Mouse (Mus musculus) forebrain, embryonic 16.5 days (tissue): ENCODE measurements around the gene Foxn3. TPM values are rescaled to one million over a fixed set of nuclear protein-coding genes. Genes with fewer than 3 reads are reported as not detected.

Experiments
- ATAC-seq: fragments of 200-750 bp; cut with Nextera tagmentation; 2 replicates; pipeline ENCODE4 v1.8.0; 2017; ENCODE audit warnings: mild to moderate bottlenecking, moderate library complexity
- H3K27ac ChIP-seq: fragments of 300-500 bp; sonication (generic); 2 replicates; pipeline ENCODE4 v1.5.1; 2014; ENCODE audit warnings: low read length, control low read depth
- H3K27me3 ChIP-seq: fragments of 300-500 bp; sonication (generic); replicated peaks from 2 replicates; pipeline ENCODE4 v1.6.1; 2014; ENCODE audit warnings: low read length; ENCODE audit not compliant: control insufficient read depth, insufficient read depth
- H3K36me3 ChIP-seq: fragments of 300-500 bp; sonication (generic); 2 replicates; pipeline ENCODE4 v1.6.1; 2014; ENCODE audit not compliant: control insufficient read depth, insufficient read depth
- H3K4me1 ChIP-seq: fragments of 300-500 bp; sonication (generic); replicated peaks from 2 replicates; pipeline ENCODE4 v1.6.1; 2014; ENCODE audit warnings: low read length; ENCODE audit not compliant: control insufficient read depth, insufficient read depth
- H3K4me2 ChIP-seq: fragments of 300-500 bp; sonication (generic); 2 replicates; pipeline ENCODE4 v1.6.1; 2014; ENCODE audit warnings: mild to moderate bottlenecking, low read length, control low read depth
- H3K4me3 ChIP-seq: fragments of 300-500 bp; sonication (generic); replicated peaks from 2 replicates; pipeline ENCODE4 v1.5.1; 2014; ENCODE audit warnings: mild to moderate bottlenecking, low read length, control low read depth
- H3K9ac ChIP-seq: fragments of 300-500 bp; sonication (generic); replicated peaks from 2 replicates; pipeline ENCODE4 v1.6.1; 2014; ENCODE audit warnings: low read depth, low read length, control low read depth
- H3K9me3 ChIP-seq: fragments of 300-500 bp; sonication (generic); 2 replicates; pipeline ENCODE4 v1.6.1; 2016; ENCODE audit warnings: low read length; ENCODE audit not compliant: control insufficient read depth
- WGBS: fragments of 180-500 bp; shearing (Covaris S2); extraction: QIAGEN DNeasy Blood & Tissue Kit; methylation state at CpG from one replicate; pipeline ENCODE4 v1.1.7; 2014; 5-methylcytosine and 5-hydroxymethylcytosine counted together
- polyA plus RNA-seq: library from polyadenylated mRNA; unstranded; fragments of >200 nt; fragmentation: Nextera tagmentation; extraction: Ambion mirVana; gene quantifications from 2 replicates; pipeline ENCODE4 v1.2.1, GENCODE M21; 2015

Gene Foxn3
- polyA plus RNA-seq, 1 experiment from 2014 or later = 78.0 TPM

DNA sequence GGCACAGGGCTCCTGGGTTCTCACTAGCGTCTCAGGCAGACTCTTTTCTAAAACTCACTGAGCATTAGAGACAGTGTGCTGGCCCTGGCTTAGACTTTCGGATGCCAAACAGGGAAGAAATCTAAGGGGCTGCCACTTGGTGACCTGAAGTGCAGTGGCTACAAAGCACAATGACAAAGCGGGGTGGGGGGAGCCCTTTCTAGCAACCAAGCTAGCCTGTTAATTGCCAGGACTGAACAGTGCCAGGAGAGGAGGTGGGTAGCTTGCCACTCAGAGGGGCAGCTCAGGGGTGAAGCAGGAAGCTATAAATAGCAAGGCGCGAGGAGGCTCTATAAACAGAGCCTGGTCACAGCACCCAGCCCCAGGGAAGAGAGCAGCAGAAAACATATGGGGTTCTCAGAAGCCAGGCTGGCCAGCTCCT is 347.0 kb downstream of the Foxn3 start:
- Histone ChIP-seq H3K4me1 (peaks cover 52% of the 10 kb centered on the region), H3K9ac (peak overlapping the region; percentile 18; the same call in 1 of the 2 replicates), H3K9me3 (no peaks in the 10 kb centered on the region), H3K4me2 (no peak overlapping the region), H3K27me3 (no peaks in the 10 kb centered on the region), H3K27ac (peak overlapping the region; percentile 60; the same call in 1 of the 2 replicates), H3K4me3 (no peak overlapping the region), H3K36me3 (no peaks in the 10 kb centered on the region)
- peak; percentile 63 for ATAC-seq
- WGBS = 16% methylated on average over 5 of the region's 5 CpGs

DNA sequence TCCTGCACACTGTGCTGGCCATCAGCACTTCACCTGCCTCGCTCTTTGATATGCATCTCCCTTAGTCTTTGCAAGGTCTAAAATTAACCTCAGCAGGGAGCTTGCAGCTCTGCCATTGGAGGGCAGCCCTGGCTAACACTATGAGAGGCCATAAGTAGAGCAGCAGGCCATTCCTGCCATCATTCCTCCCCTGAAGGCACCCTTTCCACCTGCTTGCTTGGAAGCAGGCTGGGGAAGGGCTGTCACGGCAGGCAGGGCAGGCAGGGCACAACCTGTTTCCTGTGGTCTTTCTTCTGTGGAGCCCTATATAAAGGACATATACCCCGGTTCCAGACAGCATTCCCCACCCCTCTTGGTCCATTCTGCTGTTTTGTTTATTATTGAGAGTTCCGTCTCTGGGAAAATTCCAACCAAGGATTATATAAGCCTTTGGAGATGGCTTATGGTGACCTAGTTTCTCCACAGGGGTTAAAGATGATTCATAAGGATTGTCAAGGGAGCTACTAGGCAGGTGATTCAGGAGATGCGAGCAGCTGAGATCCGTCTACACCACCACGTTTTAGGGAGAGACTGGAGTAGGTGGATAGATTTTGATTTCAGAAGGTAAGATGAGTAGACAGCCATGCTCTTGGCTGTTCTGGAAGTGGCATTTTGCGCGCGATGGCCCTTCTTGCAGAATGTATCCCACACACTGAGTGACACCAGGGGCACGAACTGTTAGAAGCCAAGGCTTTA is 347.7 kb downstream of the Foxn3 start:
- Histone ChIP-seq H3K27ac (peak overlapping the region; percentile 30; the same call in 1 of the 2 replicates), H3K36me3 (no peaks in the 10 kb centered on the region)
- 53% methylated on average over 11 of the region's 11 CpGs for WGBS

DNA sequence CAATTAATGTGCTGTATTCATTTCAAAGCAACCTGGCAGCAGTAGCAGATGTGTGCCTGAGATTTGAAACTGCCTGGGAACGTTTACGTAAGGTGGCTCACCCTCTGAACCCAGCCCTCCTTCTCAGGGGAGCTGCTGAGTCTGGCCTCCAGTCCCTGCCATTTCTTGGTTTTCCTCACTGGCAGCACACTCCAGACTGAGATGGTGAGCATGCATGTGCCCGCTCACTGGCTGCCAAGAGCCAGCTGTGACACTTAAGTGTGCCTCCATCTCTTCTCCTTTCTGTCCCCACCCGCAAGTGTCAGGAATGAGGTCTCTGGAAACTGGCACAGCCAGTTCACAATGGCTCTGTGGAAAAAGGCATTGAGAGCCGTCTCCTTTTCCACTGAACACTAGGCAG is 349.3 kb downstream of the Foxn3 start:
- Histone ChIP-seq H3K9me3 (no peaks in the 10 kb centered on the region), H3K27ac (no peak overlapping the region), H3K4me3 (no peak overlapping the region), H3K4me1 (peaks cover 32% of the 10 kb centered on the region), H3K36me3 (no peaks in the 10 kb centered on the region), H3K9ac (no peak overlapping the region), H3K4me2 (no peak overlapping the region), H3K27me3 (no peaks in the 10 kb centered on the region)
- no peak for ATAC-seq
- 32% methylated on average over 5 of the region's 5 CpGs for WGBS

More for the DNA sequence above, 347.7 kb downstream of the Foxn3 start:
- no peak overlapping the region for H3K4me2 ChIP-seq
- H3K27me3 ChIP-seq = no peaks in the 10 kb centered on the region
- ATAC-seq = peak; percentile 8; the same call in 1 of the 2 replicates
- no peaks in the 10 kb centered on the region for H3K9me3 ChIP-seq
- H3K9ac ChIP-seq = 0 out of 2 replicates have a peak overlapping the region, but pooled peaks have one; percentile 18
- H3K4me1 ChIP-seq = peaks cover 46% of the 10 kb centered on the region
- no peak overlapping the region for H3K4me3 ChIP-seq

DNA sequence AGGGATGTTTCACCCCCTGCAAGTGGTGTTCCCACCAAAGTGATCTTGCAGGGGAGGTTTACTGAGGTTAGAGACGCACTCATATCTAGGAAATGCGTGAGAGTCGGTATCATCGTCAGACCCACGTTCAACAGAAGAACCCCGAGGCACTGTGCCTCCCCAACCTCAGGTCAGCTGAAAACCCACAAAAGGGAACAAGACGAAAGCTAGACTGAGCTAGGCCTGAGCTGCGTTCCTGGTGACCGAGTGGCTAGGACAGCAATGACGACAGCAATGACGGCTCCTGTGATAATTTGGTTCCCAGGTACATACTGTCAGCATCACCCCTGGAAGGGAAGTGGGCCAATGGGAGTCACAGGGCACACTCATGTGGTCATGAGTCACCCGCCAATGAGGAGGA is 350.2 kb downstream of the Foxn3 start:
- 94% methylated on average over 12 of the region's 12 CpGs for WGBS
- Histone ChIP-seq H3K27ac (no peak overlapping the region), H3K9ac (no peak overlapping the region), H3K9me3 (no peaks in the 10 kb centered on the region), H3K4me1 (peaks cover 32% of the 10 kb centered on the region), H3K4me3 (no peak overlapping the region), H3K27me3 (no peaks in the 10 kb centered on the region), H3K36me3 (no peaks in the 10 kb centered on the region), H3K4me2 (no peak overlapping the region)
- no peak for ATAC-seq

DNA sequence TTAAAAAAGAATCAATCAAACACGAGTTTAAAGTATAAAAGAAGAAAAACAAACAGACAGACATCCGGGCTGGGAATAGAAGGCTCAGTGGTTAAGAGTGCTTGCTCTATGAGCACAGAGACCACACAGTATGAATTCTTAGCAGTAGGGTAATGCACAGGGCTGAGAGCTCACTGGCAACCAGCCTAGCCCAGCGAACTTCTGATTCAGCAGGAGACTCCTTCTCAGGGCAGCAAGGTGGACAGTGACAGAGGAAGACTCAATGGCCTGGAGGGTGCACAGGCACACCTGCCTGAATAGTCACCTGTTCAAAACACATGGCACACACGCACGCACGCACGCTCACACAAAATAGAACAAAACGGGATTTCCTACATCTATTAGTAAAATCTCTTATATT is 353.6 kb downstream of the Foxn3 start:
- no peaks in the 10 kb centered on the region for H3K27me3 ChIP-seq
- H3K9me3 ChIP-seq = no peaks in the 10 kb centered on the region
- 82% methylated on average over 8 of the region's 8 CpGs for WGBS
- no peaks in the 10 kb centered on the region for H3K36me3 ChIP-seq
- H3K9ac ChIP-seq = no peak overlapping the region
- H3K4me3 ChIP-seq = no peak overlapping the region
- H3K27ac ChIP-seq = no peak overlapping the region
- peaks cover 3% of the 10 kb centered on the region; the same call in 1 of the 2 replicates for H3K4me1 ChIP-seq
- no peak for ATAC-seq
- no peak overlapping the region for H3K4me2 ChIP-seq

DNA sequence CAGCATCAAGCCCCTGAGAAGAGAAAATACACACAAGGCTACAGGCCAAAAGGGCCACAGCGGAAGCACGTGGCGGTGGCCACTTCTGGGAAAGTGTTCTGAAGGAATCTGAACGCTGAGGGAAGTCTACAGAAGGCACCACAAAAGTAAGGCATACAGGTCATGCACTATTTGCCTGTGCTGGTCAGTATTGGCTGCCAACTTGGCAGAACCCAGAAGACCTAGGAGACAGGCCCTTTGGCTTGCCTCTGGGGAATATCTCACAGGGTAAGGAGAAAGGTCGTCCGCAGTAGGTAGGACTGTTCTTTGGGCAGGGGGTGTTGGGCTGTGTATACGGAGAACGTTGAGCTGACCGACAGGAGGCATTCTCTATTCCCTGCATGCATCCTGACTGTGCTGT is 355.1 kb downstream of the Foxn3 start:
- Histone ChIP-seq H3K9ac (no peak overlapping the region), H3K36me3 (no peaks in the 10 kb centered on the region), H3K9me3 (no peaks in the 10 kb centered on the region), H3K4me3 (no peak overlapping the region), H3K4me2 (no peak overlapping the region), H3K4me1 (no peaks in the 10 kb centered on the region), H3K27me3 (no peaks in the 10 kb centered on the region), H3K27ac (no peak overlapping the region)
- 89% methylated on average over 9 of the region's 9 CpGs for WGBS
- ATAC-seq = no peak

DNA sequence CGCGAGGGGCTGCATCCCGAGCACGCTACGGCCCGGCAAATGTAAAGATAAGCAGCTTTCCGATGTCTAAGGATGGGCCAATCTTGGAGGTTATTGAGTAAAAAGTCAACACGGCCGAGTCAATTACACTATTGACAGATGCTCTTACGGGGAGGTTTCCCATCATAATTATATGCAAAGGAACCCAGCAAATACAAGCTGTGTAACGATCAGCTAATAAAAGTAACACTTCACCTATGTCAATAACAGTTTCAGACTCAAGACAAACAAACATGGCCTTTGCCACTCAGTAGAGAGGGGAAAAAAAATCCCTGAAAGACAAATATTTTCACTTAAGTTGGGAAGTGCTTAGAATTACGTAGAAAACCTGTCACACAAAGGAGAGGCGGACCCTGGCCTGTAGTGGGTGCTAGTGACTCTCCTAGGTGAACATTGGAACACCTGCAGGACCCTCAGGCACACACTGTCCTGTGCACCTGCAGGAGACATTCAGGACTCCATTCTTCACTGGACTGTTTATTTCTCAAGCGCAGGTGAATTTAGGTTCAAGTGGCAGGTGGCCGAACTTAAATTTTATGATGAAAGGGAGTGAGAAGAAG is 356.3 kb downstream of the Foxn3 start:
- Histone ChIP-seq H3K4me2 (no peak overlapping the region), H3K27ac (no peak overlapping the region), H3K36me3 (no peaks in the 10 kb centered on the region), H3K4me1 (no peaks in the 10 kb centered on the region), H3K4me3 (no peak overlapping the region), H3K9ac (no peak overlapping the region), H3K9me3 (no peaks in the 10 kb centered on the region), H3K27me3 (no peaks in the 10 kb centered on the region)
- no peak for ATAC-seq
- 92% methylated on average over 15 of the region's 15 CpGs for WGBS

DNA sequence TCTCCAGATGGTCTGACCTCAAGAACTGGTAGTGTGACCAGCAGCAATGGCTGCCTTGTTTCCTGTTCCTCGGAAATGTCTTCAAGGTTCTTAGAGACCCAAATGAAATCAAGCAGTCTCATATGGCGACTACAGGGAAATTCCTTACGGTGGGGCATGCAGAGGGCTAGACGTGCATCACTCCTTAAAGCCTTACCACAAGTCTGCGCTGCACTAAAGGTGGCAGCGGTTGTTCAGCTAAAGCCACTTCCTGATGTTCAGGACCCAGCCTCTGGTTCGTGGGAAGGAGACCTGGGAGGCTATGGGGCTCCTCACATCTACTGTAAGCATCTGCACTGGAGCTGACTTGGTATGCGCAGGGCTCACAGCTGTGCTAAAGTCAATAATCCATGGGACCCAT is 357.6 kb downstream of the Foxn3 start:
- WGBS = 93% methylated on average over 8 of the region's 8 CpGs
- Histone ChIP-seq H3K27ac (no peak overlapping the region), H3K9ac (no peak overlapping the region), H3K9me3 (no peaks in the 10 kb centered on the region), H3K4me3 (no peak overlapping the region), H3K27me3 (no peaks in the 10 kb centered on the region), H3K4me2 (no peak overlapping the region), H3K4me1 (no peaks in the 10 kb centered on the region), H3K36me3 (no peaks in the 10 kb centered on the region)
- ATAC-seq = no peak

DNA sequence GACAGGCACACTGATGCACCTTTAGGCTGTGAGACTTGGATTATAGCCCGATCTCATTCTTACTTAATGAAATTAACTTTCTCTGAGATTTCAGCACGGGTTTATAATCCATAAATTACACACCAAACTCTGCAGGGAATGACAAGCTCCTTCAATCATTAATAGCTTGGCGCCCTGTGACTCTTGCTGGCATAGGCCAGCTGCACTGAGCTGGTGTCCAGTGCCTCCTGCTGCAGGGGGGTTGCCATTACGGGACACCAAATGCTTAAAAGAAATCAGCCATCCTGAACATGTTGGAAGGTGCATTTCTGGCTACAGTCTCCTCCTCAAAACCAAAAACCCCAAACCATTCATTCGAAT is 364.3 kb downstream of the Foxn3 start:
- peaks cover 5% of the 10 kb centered on the region for H3K4me1 ChIP-seq
- no peak overlapping the region for H3K27ac ChIP-seq
- H3K4me3 ChIP-seq = no peak overlapping the region
- H3K27me3 ChIP-seq = no peaks in the 10 kb centered on the region
- H3K4me2 ChIP-seq = no peak overlapping the region
- no peaks in the 10 kb centered on the region for H3K9me3 ChIP-seq
- H3K36me3 ChIP-seq = no peaks in the 10 kb centered on the region
- H3K9ac ChIP-seq = no peak overlapping the region
- 72% methylated on average over 5 of the region's 5 CpGs for WGBS
- no peak for ATAC-seq
